Mouse (Mus musculus) C2C12 (cell line): ENCODE results near the gene Txlna. TPM values are rescaled to one million over a fixed set of nuclear protein-coding genes. Genes with fewer than 3 reads are reported as not detected.

ENCODE experiments used
- H3K27me3 ChIP-seq: one replicate; pipeline ENCODE4 v1.6.1; 2011; ENCODE audit not compliant: control insufficient read depth, insufficient read depth, insufficient read length
- H3K36me3 ChIP-seq: one replicate; pipeline ENCODE4 v1.6.1; 2011; ENCODE audit not compliant: control insufficient read depth, insufficient read depth
- H3K4me3 ChIP-seq: one replicate; pipeline ENCODE4 v1.5.1; 2011; ENCODE audit warnings: mild to moderate bottlenecking, control low read depth; ENCODE audit not compliant: poor library complexity, insufficient read depth, severe bottlenecking
- H3K79me2 ChIP-seq: one replicate; pipeline ENCODE4 v1.6.1; 2011; ENCODE audit not compliant: control insufficient read depth, insufficient read depth
- H3K79me3 ChIP-seq: one replicate; pipeline ENCODE4 v1.6.1; 2011; ENCODE audit warnings: low read depth, control low read depth
- H3ac ChIP-seq: one replicate; pipeline ENCODE3; 2011; ENCODE audit warnings: low read depth; ENCODE audit not compliant: control insufficient read depth, insufficient read length
- CEBPB ChIP-seq: IDR thresholded peaks from one replicate; pipeline ENCODE4 v1.6.1; 2011; ENCODE audit warnings: low read depth, mild to moderate bottlenecking, control low read depth, moderate library complexity
- CTCF ChIP-seq: IDR thresholded peaks from one replicate; pipeline ENCODE4 v1.5.1; 2011; ENCODE audit not compliant: control insufficient read depth, insufficient read depth, insufficient read length
- FOSL1 ChIP-seq: IDR thresholded peaks from one replicate; pipeline ENCODE4 v1.8.0; 2011; ENCODE audit warnings: mild to moderate bottlenecking, low read length; ENCODE audit not compliant: poor library complexity, insufficient read depth, severe bottlenecking
- MAX ChIP-seq: IDR thresholded peaks from one replicate; pipeline ENCODE4 v1.6.1; 2011; ENCODE audit warnings: mild to moderate bottlenecking, control low read depth
- MYOD1 ChIP-seq: IDR thresholded peaks from one replicate; pipeline ENCODE4 v1.6.1; 2011; ENCODE audit warnings: low read depth; ENCODE audit not compliant: control insufficient read depth, insufficient read length
- MYOG ChIP-seq: IDR thresholded peaks from one replicate; pipeline ENCODE4 v1.6.1; 2011; ENCODE audit not compliant: control insufficient read depth, insufficient read length; ENCODE audit errors: extremely low read depth
- USF1 ChIP-seq: IDR thresholded peaks from one replicate; pipeline ENCODE4 v1.6.1; 2011; ENCODE audit warnings: low read depth, mild to moderate bottlenecking, control low read depth, moderate library complexity
- polyA plus RNA-seq: library from polyadenylated mRNA; unstranded; fragments of >200 nt; fragmentation: generic; extraction: Trizol; gene quantifications from one replicate; pipeline ENCODE4 v1.2.1, GENCODE M21; 2012; ENCODE audit warnings: missing spikeins

The Txlna gene
- polyA plus RNA-seq, 1 experiment, result 43.0 TPM

DNA sequence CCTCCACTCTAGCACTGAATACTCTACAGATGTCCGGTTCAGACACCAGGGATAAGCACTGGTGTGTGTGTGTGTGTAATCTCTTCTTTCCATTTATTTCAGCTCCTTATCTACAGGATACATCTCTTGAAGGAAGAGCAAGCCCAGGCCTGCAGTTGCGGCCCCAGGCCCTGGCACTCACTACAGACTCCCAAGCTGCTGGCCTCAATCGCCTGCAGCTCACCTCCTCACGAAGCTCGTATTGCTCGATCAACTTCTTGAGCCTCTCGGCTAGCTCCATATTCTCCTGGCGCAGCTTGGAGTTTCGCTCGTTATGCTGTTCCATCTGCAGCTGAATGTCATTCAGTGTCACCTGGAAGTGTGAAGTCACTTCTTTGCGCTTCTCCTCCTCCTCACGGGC, 9.0 kb downstream of the Txlna start:
- H3K36me3 ChIP-seq, result peaks cover 88% of the 10 kb centered on the region
- no peak for TF ChIP-seq MAX
- no peak for TF ChIP-seq USF1
- TF ChIP-seq CEBPB, result no peak
- TF ChIP-seq FOSL1, result no peak
- TF ChIP-seq MYOG, result no peak
- TF ChIP-seq MYOD1, result no peak
- peaks cover 17% of the 10 kb centered on the region for H3K79me2 ChIP-seq
- H3ac ChIP-seq, result no peak overlapping the region
- H3K79me3 ChIP-seq, result peaks cover 5% of the 10 kb centered on the region
- H3K27me3 ChIP-seq, result no peaks in the 10 kb centered on the region
- H3K4me3 ChIP-seq, result no peak overlapping the region

- Histone ChIP-seq H3K79me3 (peaks cover 2% of the 10 kb centered on the region), H3ac (no peak overlapping the region), H3K79me2 (peaks cover 8% of the 10 kb centered on the region), H3K4me3 (no peak overlapping the region), H3K36me3 (peaks cover 81% of the 10 kb centered on the region), H3K27me3 (no peaks in the 10 kb centered on the region)
- TF ChIP-seq MAX (no peak), CEBPB (no peak), MYOD1 (no peak), CTCF (no peak), USF1 (no peak), FOSL1 (no peak), MYOG (no peak)
Measured at GRCm38 (mm10) chr4:129630944-129631343, 9.9 kb downstream of the Txlna start.

DNA sequence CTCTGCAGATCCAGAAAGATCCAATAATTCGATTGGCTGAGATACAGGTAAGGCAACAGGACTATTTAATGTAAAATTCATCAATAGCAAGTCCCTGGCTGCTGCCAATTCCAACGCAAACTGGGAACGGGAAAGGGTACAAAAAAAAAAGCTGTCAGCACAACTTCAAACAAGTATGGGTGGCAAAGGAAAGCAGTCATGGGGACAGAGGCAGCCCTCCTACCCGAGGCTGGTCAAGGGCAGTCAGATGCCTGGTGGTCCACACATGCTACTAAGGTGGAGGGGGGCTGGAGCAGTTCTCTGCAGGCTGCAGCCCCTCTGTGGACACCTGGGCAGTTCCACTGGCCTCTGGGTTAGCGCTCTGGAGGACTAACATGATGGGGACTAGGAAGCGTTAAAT, 14.8 kb downstream of the Txlna start:
- Histone ChIP-seq H3K79me3 (no peaks in the 10 kb centered on the region), H3ac (no peak overlapping the region), H3K4me3 (no peak overlapping the region), H3K27me3 (no peaks in the 10 kb centered on the region), H3K36me3 (peaks cover 43% of the 10 kb centered on the region), H3K79me2 (peaks cover 6% of the 10 kb centered on the region)
- TF ChIP-seq FOSL1 (no peak), MAX (no peak), USF1 (no peak), CTCF (no peak), CEBPB (no peak), MYOD1 (no peak), MYOG (no peak)

GRCm38 (mm10) chr4:129625496-129625895, 15.4 kb downstream of the Txlna start:
- no peak for TF ChIP-seq MAX
- TF ChIP-seq MYOD1, result no peak
- TF ChIP-seq CEBPB, result no peak
- TF ChIP-seq CTCF, result no peak
- TF ChIP-seq USF1, result no peak
- TF ChIP-seq MYOG, result no peak

DNA sequence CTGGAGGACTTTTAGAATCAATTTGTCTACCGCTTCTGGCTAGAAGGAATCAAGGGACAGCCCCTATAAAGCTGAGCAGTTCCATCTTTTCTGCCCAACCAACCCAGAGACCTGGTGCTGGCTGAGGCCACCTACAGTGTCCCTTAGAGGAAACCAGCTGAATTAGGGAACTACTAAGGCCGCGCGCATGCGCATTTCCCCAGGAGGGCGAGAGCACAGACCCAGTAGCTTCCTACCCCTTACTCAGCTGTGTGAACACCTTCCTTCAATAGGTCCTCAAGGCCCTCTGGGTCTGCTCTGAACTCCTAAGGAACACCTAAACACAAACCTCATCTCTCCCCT, 15.9 kb downstream of the Txlna start:
- peaks cover 32% of the 10 kb centered on the region for H3K36me3 ChIP-seq
- H3ac ChIP-seq, result no peak overlapping the region
- TF ChIP-seq USF1 (no peak), CEBPB (no peak), MYOD1 (no peak), MYOG (no peak), FOSL1 (no peak), MAX (no peak)
- H3K27me3 ChIP-seq, result no peaks in the 10 kb centered on the region
- H3K79me2 ChIP-seq, result peaks cover 6% of the 10 kb centered on the region
- H3K4me3 ChIP-seq, result no peak overlapping the region
- no peaks in the 10 kb centered on the region for H3K79me3 ChIP-seq

More at GRCm38 (mm10) chr4:129625496-129625895, 15.4 kb downstream of the Txlna start:
- Histone ChIP-seq H3K27me3 (no peaks in the 10 kb centered on the region), H3K36me3 (peaks cover 37% of the 10 kb centered on the region), H3K4me3 (no peak overlapping the region), H3ac (no peak overlapping the region), H3K79me2 (peaks cover 6% of the 10 kb centered on the region), H3K79me3 (no peaks in the 10 kb centered on the region)

- H3K4me3 ChIP-seq, result peak overlapping the region; percentile 29
Measured at GRCm38 (mm10) chr4:129624281-129625028, 16.4 kb downstream of the Txlna start.

More at GRCm38 (mm10) chr4:129624281-129625028, 16.4 kb downstream of the Txlna start:
- peaks cover 6% of the 10 kb centered on the region for H3K79me2 ChIP-seq
- TF ChIP-seq CEBPB (no peak), FOSL1 (no peak), MYOG (no peak), MAX (no peak), CTCF (no peak), USF1 (no peak), MYOD1 (no peak)
- H3K79me3 ChIP-seq, result no peaks in the 10 kb centered on the region
- H3K27me3 ChIP-seq, result no peaks in the 10 kb centered on the region
- peaks cover 27% of the 10 kb centered on the region for H3K36me3 ChIP-seq
- no peak overlapping the region for H3ac ChIP-seq
